ENCODE assay signal across 8 mouse cellular contexts in the genomic region with DNA sequence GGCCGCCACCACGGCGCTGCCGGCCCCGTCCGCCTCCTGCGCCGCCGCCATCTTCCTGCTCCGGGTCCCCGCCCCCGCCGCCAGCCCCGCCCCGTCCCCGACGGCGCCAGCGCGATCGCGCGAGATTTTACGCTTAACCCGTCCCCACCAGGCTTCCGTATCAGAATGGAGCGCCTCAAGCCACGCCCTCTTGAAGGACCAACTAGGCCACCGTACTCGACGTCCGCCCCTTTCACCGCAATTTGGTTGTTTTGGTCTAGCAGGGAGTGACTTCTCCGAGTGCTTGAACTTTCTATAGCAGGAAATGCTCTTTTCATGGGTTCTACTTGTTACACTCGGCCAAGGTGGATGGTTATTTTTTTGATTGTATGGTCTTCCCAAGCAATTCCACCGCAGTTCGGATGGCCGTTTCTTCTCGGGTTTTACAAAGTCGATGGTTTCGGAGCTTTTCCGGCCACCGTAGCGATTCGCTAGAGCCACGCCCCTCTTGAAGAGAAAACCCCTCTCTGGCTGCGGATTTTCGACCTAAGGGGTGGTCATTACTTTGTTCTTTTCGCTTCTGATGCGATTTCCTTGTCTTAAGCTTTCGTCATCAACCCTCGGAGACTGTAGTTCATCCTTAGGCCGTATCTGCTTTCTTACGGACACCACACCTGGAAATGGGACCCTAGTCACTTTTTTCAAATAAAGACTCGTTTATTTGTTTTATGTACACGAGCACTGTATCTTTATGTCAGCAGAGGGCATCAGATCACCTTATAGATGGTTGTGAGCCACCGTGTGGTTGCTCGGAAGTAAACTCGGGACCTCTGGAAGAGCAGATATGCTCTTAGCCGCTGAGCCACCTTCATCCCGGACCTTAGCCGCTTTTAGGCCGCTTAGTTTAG. TPM values are rescaled to one million over a fixed set of nuclear protein-coding genes. Genes with fewer than 3 reads are reported as not detected.
DNase-seq lines count a peak whose midpoint lies in the region; ATAC-seq and TF ChIP-seq lines count a peak whose summit lies in the region.

A gene (minus strand): TSS at position 79 of the 887 bp plus-strand sequence.

- peaks cover 28% of the 10 kb centered on the region for H3K36me3 ChIP-seq in E14TG2a.4 (ENCODE audit: insufficient read depth, low read length)
- H3K36me3 ChIP-seq in forebrain, embryonic 12.5 days (replicated peaks): peaks cover 20% of the 10 kb centered on the region
- peaks cover 8% of the 10 kb centered on the region; the same call in 1 of the 2 replicates for H3K36me3 ChIP-seq in heart, postnatal 0 days (replicated peaks; ENCODE audit: control insufficient read depth, insufficient read depth, low read length)
- H3K36me3 ChIP-seq in liver, embryonic 16.5 days (ENCODE audit: control insufficient read depth, insufficient read depth): 0 out of 2 replicates have a peak, but pooled peaks cover 2% of the 10 kb centered on the region
- H3K36me3 ChIP-seq in neural tube, embryonic 13.5 days: 0 out of 2 replicates have a peak, but pooled peaks cover 13% of the 10 kb centered on the region
- no peaks in the 10 kb centered on the region for H3K36me3 ChIP-seq in testis, adult 2 months (ENCODE audit: control insufficient read depth, insufficient read depth, low read length)

- peaks cover 46% of the 10 kb centered on the region for H3K4me1 ChIP-seq in E14TG2a.4 (replicated peaks; ENCODE audit: low read depth, low read length)
- peaks cover 29% of the 10 kb centered on the region for H3K4me1 ChIP-seq in forebrain, embryonic 12.5 days
- peaks cover 18% of the 10 kb centered on the region for H3K4me1 ChIP-seq in heart, postnatal 0 days (ENCODE audit: control insufficient read depth, insufficient read depth)
- peaks cover 31% of the 10 kb centered on the region for H3K4me1 ChIP-seq in liver, embryonic 16.5 days (ENCODE audit: control insufficient read depth, low read depth, low read length)
- peaks cover 48% of the 10 kb centered on the region for H3K4me1 ChIP-seq in neural tube, embryonic 13.5 days (replicated peaks)
- H3K4me1 ChIP-seq in testis, adult 2 months (ENCODE audit: control insufficient read depth, insufficient read depth, low read length): peaks cover 12% of the 10 kb centered on the region

- peak; percentile 98 for DNase-seq in c-Kit-positive CD71-positive TER-119-positive erythroid progenitor cells, embryonic 14.5 days (ENCODE audit: low spot score)
- peak; percentile 97 for DNase-seq in heart, postnatal 0 days (ENCODE audit: low spot score)
- peak; percentile 97 to 98 for DNase-seq in kidney, postnatal 4 days

- peak within 1 kb of the TSS; percentile 93 for H3K27ac ChIP-seq in forebrain, embryonic 12.5 days
- H3K27ac ChIP-seq in heart, postnatal 0 days (ENCODE audit: low read depth): peak within 1 kb of the TSS; percentile 92
- H3K27ac ChIP-seq in liver, embryonic 16.5 days (ENCODE audit: low read length): peak within 1 kb of the TSS; percentile 95
- peak within 1 kb of the TSS; percentile 95 for H3K27ac ChIP-seq in neural tube, embryonic 13.5 days (replicated peaks)
- H3K27ac ChIP-seq in testis, adult 2 months (ENCODE audit: control insufficient read depth, insufficient read depth, low read depth, low read length): peak within 1 kb of the TSS; percentile 99

- H3K4me2 ChIP-seq in forebrain, embryonic 12.5 days: peak within 1 kb of the TSS; percentile 86
- H3K4me2 ChIP-seq in heart, postnatal 0 days (ENCODE audit: low read depth, low read length): peak within 1 kb of the TSS; percentile 93
- peak within 1 kb of the TSS; percentile 87 for H3K4me2 ChIP-seq in liver, embryonic 16.5 days (ENCODE audit: low read depth, low read length)
- H3K4me2 ChIP-seq in neural tube, embryonic 13.5 days: peak within 1 kb of the TSS; percentile 92

- H3K4me3 ChIP-seq in E14TG2a.4 (replicated peaks; ENCODE audit: low read length): peak within 1 kb of the TSS; percentile 100
- H3K4me3 ChIP-seq in forebrain, embryonic 12.5 days (replicated peaks): peak within 1 kb of the TSS; percentile 100
- peak within 1 kb of the TSS; percentile 85 for H3K4me3 ChIP-seq in heart, postnatal 0 days (ENCODE audit: low read depth, low read length)
- peak within 1 kb of the TSS; percentile 98 for H3K4me3 ChIP-seq in liver, embryonic 16.5 days (ENCODE audit: low read depth, low read length)
- peak within 1 kb of the TSS; percentile 95 for H3K4me3 ChIP-seq in neural tube, embryonic 13.5 days
- peak within 1 kb of the TSS; percentile 92 for H3K4me3 ChIP-seq in testis, adult 2 months (ENCODE audit: control insufficient read depth, low read depth, low read length)

- under 1% methylated on average over 62 of the region's 63 CpGs for WGBS in forebrain, embryonic 12.5 days
- under 1% methylated on average over 63 of the region's 63 CpGs for WGBS in heart, postnatal 0 days
- under 1% methylated on average over 53 of the region's 63 CpGs for WGBS in liver, embryonic 16.5 days (ENCODE audit: insufficient replicate concordance)
- WGBS in neural tube, embryonic 13.5 days: under 1% methylated on average over 63 of the region's 63 CpGs

- TF ChIP-seq POLR2A in testis, adult 2 months (IDR thresholded peaks at IDR 0.05; ENCODE audit: control insufficient read depth, low read depth, low read length): peak; percentile 85

- peak; percentile 91 for ATAC-seq in forebrain, embryonic 12.5 days (ENCODE audit: low FRiP score)
- peak; percentile 89 for ATAC-seq in heart, postnatal 0 days (ENCODE audit: insufficient read depth, low read depth)
- ATAC-seq in liver, embryonic 16.5 days (ENCODE audit: low read depth): peak; percentile 89
- ATAC-seq in neural tube, embryonic 13.5 days (ENCODE audit: low read depth): peak; percentile 87

- TF ChIP-seq EP300 in heart, postnatal 0 days (IDR thresholded peaks at IDR 0.05; ENCODE audit: low read depth): peak; percentile 92

- peak within 1 kb of the TSS; percentile 99 for H3K9ac ChIP-seq in forebrain, embryonic 12.5 days
- H3K9ac ChIP-seq in heart, postnatal 0 days (replicated peaks; ENCODE audit: low read depth, low read length): peak within 1 kb of the TSS; percentile 93
- H3K9ac ChIP-seq in liver, embryonic 16.5 days (ENCODE audit: low read depth, low read length): peak within 1 kb of the TSS; percentile 97
- peak within 1 kb of the TSS; percentile 94 for H3K9ac ChIP-seq in neural tube, embryonic 13.5 days

- peak; percentile 28; the same call in 1 of the 2 replicates for TF ChIP-seq CTCF in E14TG2a.4 (conservative IDR thresholded peaks at IDR 0.05; ENCODE audit: low read length)
- TF ChIP-seq CTCF in heart, postnatal 0 days (IDR thresholded peaks at IDR 0.05; ENCODE audit: low read depth): peak; percentile 41; the same call in 1 of the 2 replicates
- no peak for TF ChIP-seq CTCF in testis, adult 2 months (IDR thresholded peaks at IDR 0.05; ENCODE audit: control insufficient read depth, insufficient read depth, insufficient replicate concordance, low read depth, low read length)

- no peaks in the 10 kb centered on the region for H3K9me3 ChIP-seq in E14TG2a.4 (ENCODE audit: low read length)
- no peaks in the 10 kb centered on the region for H3K9me3 ChIP-seq in forebrain, embryonic 12.5 days
- H3K9me3 ChIP-seq in heart, postnatal 0 days (replicated peaks; ENCODE audit: control insufficient read depth, low read length): no peaks in the 10 kb centered on the region
- H3K9me3 ChIP-seq in liver, embryonic 16.5 days (replicated peaks; ENCODE audit: control insufficient read depth, low read length): no peaks in the 10 kb centered on the region
- no peaks in the 10 kb centered on the region for H3K9me3 ChIP-seq in neural tube, embryonic 13.5 days

- H3K27me3 ChIP-seq in E14TG2a.4 (ENCODE audit: insufficient read depth, low read length): peaks cover 5% of the 10 kb centered on the region
- 0 out of 2 replicates have a peak, but pooled peaks cover 5% of the 10 kb centered on the region for H3K27me3 ChIP-seq in forebrain, embryonic 12.5 days
- no peaks in the 10 kb centered on the region for H3K27me3 ChIP-seq in heart, postnatal 0 days (ENCODE audit: control insufficient read depth, insufficient read depth, low read length)
- no peaks in the 10 kb centered on the region for H3K27me3 ChIP-seq in liver, embryonic 16.5 days (ENCODE audit: control insufficient read depth, insufficient read depth, low read depth, low read length)
- no peaks in the 10 kb centered on the region for H3K27me3 ChIP-seq in neural tube, embryonic 13.5 days
- H3K27me3 ChIP-seq in testis, adult 2 months (ENCODE audit: control insufficient read depth, insufficient read depth, low read length): no peaks in the 10 kb centered on the region

RNA-seq across cellular contexts. Expression of the gene that starts here (rescaled TPM):
- 85.6 and 87.6 TPM in 2 replicates for polyA plus RNA-seq in forebrain, embryonic 12.5 days (2016; fragmentation: Nextera tagmentation; extraction: Ambion mirVana)
- 97.9 and 128 TPM in 2 replicates for total RNA-seq in heart, postnatal 0 days (2014; rRNA removed; ENCODE audit: low replicate concordance)
- 68.5 and 71.5 TPM in 2 replicates for polyA plus RNA-seq in heart, postnatal 0 days (2015; fragmentation: Nextera tagmentation; extraction: Ambion mirVana)
- 36.2 and 42.7 TPM in 2 replicates for polyA plus RNA-seq in liver, embryonic 16.5 days (2015; fragmentation: Nextera tagmentation; extraction: Ambion mirVana)
- polyA plus RNA-seq in neural tube, embryonic 13.5 days (2015; fragmentation: Nextera tagmentation; extraction: Ambion mirVana): 110 and 118 TPM in 2 replicates
- polyA plus RNA-seq in testis, adult 2 months (2012; rRNA removed): 81.1 and 85.6 TPM in 2 replicates

Comparison
In these comparisons a context has a peak if more than half of its experiments do, and no peak if none do; other contexts are left out.
1. Peak in every context shown above with its lines: DNase-seq, ATAC-seq, H3K4me3 ChIP-seq and H3K27ac ChIP-seq.